Mouse (Mus musculus): Measurements from ENCODE around the gene 4931422A03Rik.

4931422A03Rik gene

DNA sequence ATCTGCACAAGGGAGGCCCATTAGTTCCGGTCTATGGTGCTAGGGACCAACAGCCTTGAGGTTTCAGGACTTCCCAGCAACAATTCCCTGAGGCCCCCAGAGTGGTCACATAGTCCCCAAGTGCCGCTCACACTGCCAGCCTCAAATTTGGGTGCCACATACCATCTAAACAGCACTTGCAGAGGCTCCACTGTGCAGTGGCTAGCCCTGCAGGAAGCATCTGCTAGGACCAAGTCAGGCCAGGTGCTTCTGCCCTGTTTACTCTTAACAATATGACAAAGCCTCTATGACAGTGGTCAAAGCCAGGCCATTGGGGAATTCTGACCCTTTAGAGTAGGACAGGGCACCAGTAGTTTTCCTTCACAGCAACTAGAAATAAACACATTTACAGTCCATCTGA is 91.5 kb downstream of the 4931422A03Rik start:
- DNase-seq (ENCODE audit: low spot score in 2 of 2), result no peak

DNA sequence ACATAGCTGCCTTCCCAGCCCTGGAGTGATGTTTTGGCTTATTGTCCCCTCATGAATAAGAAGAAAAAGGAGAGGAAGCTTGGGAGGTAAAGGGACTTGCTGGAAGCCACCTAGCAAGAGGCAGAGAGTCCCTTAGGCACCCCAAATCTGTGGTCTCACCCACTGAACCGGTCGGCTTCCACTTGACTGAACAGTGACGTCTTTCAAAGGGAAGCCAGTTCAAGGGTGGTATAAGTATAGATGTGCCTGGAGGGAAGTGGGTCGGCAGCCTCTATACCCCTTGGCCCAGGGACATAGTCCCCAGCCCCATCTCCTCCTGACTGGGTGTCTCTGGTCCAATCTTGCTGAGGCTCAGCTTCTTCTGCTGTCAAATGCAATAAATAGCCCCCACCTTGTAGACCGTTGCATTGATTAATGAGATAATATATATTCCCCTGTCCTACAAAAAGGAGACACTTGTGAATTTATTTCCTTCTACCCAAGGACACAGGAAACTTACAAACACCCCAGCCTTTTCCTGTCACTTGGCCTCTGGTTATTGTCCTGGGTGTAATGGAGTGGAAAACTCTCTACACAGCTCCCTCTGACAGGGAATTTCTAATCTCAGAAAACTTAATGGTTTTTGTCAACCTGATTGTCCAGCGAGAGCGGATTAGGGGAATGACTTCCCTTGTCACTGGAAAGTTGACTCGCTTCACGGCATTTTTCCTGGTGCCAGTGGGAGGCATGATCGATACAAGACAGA is 92.3 kb downstream of the 4931422A03Rik start:
- no peak for DNase-seq (ENCODE audit: low spot score in 2 of 2)

DNA sequence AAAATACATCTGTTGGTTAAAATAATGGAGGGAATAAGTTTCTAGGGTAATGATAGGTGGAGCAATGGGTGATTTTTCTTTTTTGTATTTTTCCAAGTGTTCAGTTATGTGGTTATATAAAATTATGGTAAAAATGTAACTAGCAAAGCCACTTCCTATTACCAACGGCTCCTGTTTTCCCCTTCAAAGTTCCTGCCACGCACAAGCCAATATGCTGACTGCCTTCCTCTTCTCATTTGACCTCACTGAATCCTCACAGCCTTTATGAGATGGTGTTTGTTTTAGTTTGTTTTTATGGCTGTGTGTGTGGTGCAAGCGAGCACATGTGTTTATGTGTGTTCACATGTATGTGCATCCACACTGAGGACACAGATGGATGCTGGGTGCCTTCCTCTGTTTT is 93.5 kb downstream of the 4931422A03Rik start:
- no peak for DNase-seq (ENCODE audit: low spot score in 2 of 2)

- DNase-seq (ENCODE audit: low spot score in 2 of 2), result no peak
Observed at GRCm38 (mm10) chr2:103934270-103934669, 93.9 kb downstream of the 4931422A03Rik start.

DNA sequence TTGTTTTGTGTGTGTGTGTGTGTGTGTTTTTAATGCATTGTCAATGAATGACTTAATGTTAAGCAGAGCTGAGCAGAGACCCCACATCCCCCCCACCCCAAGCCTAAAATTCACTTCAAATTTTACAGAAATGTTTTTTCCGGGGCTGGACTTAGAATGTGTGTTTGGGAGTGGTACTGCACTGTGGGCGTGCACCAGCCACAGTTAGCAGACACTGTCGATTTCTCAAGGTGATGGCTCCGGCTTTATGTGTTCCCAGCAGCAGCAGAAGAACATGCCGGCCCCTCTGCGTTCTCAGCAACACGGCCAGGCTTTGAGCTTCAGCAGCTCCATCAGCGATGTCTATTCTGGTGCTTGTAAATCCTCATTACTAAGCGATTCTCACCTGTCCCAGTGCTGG is 95.7 kb downstream of the 4931422A03Rik start:
- no peak for DNase-seq (ENCODE audit: low spot score in 2 of 2)

GRCm38 (mm10) chr2:103932025-103932424 is 96.1 kb downstream of the 4931422A03Rik start:
- DNase-seq (ENCODE audit: low spot score in 2 of 2), result peak; percentile 44 to 47

- DNase-seq (ENCODE audit: low spot score in 2 of 2), result peak; percentile 68 to 70
Observed at GRCm38 (mm10) chr2:103931511-103931911, 96.7 kb downstream of the 4931422A03Rik start.

- DNase-seq (ENCODE audit: low spot score in 2 of 2), result peak; percentile 44 to 50
Observed at GRCm38 (mm10) chr2:103930306-103931019, 97.7 kb downstream of the 4931422A03Rik start.

DNA sequence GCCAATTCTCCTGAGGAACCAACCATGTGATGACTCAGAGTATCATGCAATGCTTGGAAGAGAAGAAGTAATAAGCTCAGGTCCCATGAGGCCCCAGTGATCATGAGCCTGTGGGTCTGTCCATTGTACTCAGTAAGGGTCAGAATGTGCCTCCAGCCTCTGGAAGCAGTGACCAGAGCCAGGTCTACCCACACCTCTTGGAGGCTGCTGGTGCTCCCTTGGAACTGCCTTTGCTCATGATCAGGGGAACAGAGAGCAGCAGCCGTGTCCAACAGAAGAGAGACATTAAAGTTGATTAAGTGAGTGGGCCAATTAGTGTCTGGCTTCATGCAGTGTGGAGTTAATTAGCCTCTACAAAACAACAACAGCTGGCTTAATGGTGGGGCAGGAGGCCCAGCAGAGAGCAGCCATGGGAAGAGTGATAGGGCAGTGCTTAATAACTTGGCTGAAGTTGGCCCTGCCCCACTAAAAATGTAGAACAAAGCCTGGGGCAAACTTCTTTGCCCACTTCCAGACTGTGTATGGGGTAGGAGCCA is 100.5 kb downstream of the 4931422A03Rik start:
- DNase-seq (ENCODE audit: low spot score in 2 of 2), result peak; percentile 81 to 84

- DNase-seq (ENCODE audit: low spot score in 2 of 2), result no peak
Observed at GRCm38 (mm10) chr2:103926586-103927113, 101.5 kb downstream of the 4931422A03Rik start.

- DNase-seq (ENCODE audit: low spot score in 2 of 2), result no peak
Observed at GRCm38 (mm10) chr2:103919488-103919887, 108.7 kb downstream of the 4931422A03Rik start.

- DNase-seq (ENCODE audit: low spot score in 2 of 2), result no peak
Observed at GRCm38 (mm10) chr2:103918375-103918774, 109.8 kb downstream of the 4931422A03Rik start.

DNA sequence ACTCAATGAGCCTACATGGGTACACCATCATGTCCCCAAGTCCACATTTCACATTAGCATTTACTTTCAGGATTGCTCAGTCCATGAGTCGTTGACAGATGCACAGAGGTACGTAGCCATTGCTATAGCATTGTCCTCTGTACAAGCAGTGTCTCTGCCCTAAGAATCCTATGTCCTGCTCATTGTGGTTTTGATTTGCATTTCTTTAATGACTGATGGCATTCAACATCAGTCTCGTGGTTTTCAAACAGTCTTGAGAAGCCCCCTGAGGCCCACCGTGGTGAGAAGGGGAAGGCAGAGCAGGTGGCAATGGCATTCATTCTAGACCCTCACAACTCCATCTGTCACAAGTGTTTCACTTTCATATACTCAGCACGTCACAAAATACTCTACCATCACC is 110.8 kb downstream of the 4931422A03Rik start:
- no peak for DNase-seq (ENCODE audit: low spot score in 2 of 2)

Data from heart, adult 9 months (tissue).